Mouse (Mus musculus): ENCODE data around the gene Cntd1. TPM values are rescaled to one million over a fixed set of nuclear protein-coding genes. Genes with fewer than 3 reads are reported as not detected.

Cntd1 gene
- polyA plus RNA-seq, 2 experiments: 0.61 to 1.6 TPM

DNA sequence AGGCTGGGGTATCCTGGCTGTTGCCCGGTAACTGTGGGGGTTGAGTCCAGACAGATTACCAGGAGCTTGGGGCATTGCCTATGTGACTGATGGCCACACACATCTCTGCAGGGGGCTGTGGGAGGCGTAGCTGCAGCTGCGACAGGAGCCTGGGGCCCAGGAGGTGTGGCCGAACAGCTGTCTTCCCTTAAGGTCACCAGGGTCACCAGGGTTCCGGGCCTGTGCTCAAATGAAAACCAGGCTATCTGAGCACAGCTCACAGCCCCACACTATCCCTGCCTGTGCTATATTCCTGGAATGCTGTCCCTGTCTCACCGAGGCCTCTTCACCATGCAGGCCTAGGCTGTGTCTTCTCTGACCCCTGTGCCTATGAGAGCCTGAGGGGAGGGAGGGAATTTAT lies 55.7 kb downstream of the Cntd1 start:
- Histone ChIP-seq H3K4me1 (ENCODE audit: control insufficient read depth, insufficient read depth, low read length) (peaks cover 8% of the 10 kb centered on the region), H3K9me3 (ENCODE audit: control insufficient read depth, low read length) (no peaks in the 10 kb centered on the region), H3K4me2 (replicated peaks; ENCODE audit: low read depth, low read length, severe bottlenecking) (no peak overlapping the region), H3K4me3 (replicated peaks; ENCODE audit: low read length) (no peak overlapping the region), H3K27ac (replicated peaks; ENCODE audit: low read depth, low read length) (no peak overlapping the region), H3K9ac (ENCODE audit: low read depth, low read length, severe bottlenecking) (no peak overlapping the region), H3K27me3 (ENCODE audit: control insufficient read depth, insufficient read depth, low read length) (no peaks in the 10 kb centered on the region), H3K36me3 (ENCODE audit: control insufficient read depth, insufficient read depth, low read length) (no peaks in the 10 kb centered on the region)
- DNase-seq (ENCODE audit: low spot score) (no peak), ATAC-seq (ENCODE audit: low FRiP score, low read depth) (no peak)
- WGBS: 9% methylated on average over 6 of the region's 6 CpGs
- TF ChIP-seq POLR2A (IDR thresholded peaks at IDR 0.05; ENCODE audit: borderline replicate concordance, extremely low read depth, insufficient read depth, insufficient read length): no peak

DNA sequence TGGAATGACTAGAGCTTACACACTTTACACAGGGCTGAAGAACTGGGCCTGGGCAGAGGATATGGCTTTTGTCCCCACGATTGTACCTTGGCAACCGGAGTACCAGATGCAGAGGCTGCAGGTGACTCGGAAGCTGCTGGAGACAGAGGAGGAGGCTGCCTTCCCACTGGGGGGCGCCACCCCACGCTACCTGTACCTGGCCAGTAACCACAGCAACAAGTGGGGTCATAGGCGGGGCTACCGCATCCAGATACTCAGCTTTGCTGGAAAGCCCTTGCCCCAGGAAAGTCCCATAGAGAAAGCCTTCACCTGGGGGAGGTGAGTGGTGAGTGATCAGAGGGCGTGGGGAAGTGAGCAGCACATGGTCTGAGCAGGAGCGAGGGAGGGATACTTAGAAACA lies 56.9 kb downstream of the Cntd1 start:
- Histone ChIP-seq H3K9me3 (ENCODE audit: control insufficient read depth, low read length) (no peaks in the 10 kb centered on the region), H3K27me3 (ENCODE audit: control insufficient read depth, insufficient read depth, low read length) (no peaks in the 10 kb centered on the region), H3K27ac (replicated peaks; ENCODE audit: low read depth, low read length) (no peak overlapping the region), H3K4me1 (ENCODE audit: control insufficient read depth, insufficient read depth, low read length) (peaks cover 8% of the 10 kb centered on the region), H3K36me3 (ENCODE audit: control insufficient read depth, insufficient read depth, low read length) (no peaks in the 10 kb centered on the region), H3K4me3 (replicated peaks; ENCODE audit: low read length) (no peak overlapping the region), H3K4me2 (replicated peaks; ENCODE audit: low read depth, low read length, severe bottlenecking) (no peak overlapping the region), H3K9ac (ENCODE audit: low read depth, low read length, severe bottlenecking) (no peak overlapping the region)
- 81% methylated on average over 9 of the region's 9 CpGs for WGBS
- TF ChIP-seq POLR2A (IDR thresholded peaks at IDR 0.05; ENCODE audit: borderline replicate concordance, extremely low read depth, insufficient read depth, insufficient read length): no peak
- ATAC-seq (ENCODE audit: low FRiP score, low read depth): no peak
- DNase-seq (ENCODE audit: low spot score): no peak

DNA sequence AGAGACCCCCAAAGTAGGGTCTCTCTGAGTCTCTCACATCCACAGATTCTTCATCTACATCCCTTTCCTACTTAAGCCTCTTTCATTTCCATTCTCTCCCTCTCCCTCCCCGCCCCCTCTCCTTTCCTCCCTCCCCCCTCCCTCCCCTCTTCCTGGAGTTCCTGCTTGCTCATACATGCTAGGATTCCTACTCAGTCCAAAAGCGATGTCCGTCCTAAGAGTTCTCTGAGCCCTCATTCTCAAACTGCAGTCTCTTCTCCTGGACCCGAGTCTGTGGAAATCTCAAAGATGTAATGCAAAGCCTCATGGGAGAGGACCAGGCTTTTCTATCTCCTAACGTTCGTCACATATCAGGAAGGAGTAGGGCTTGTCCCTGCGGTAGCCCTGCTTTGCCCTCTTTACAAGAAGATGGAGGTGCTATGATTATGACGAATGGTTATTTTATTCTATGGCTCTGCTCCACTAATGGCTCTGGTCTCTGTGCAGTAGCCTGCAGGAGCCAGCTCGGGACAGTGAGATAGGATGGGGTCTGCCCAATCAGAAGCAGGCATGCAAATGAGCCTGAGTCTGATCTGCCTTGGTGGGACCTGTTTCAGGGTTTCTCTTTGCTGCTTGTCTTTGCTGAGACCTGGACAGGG lies 59.4 kb downstream of the Cntd1 start:
- Histone ChIP-seq H3K4me1 (ENCODE audit: control insufficient read depth, insufficient read depth, low read length) (peaks cover 8% of the 10 kb centered on the region), H3K36me3 (ENCODE audit: control insufficient read depth, insufficient read depth, low read length) (no peaks in the 10 kb centered on the region), H3K27me3 (ENCODE audit: control insufficient read depth, insufficient read depth, low read length) (no peaks in the 10 kb centered on the region), H3K9me3 (ENCODE audit: control insufficient read depth, low read length) (no peaks in the 10 kb centered on the region), H3K9ac (ENCODE audit: low read depth, low read length, severe bottlenecking) (peak overlapping the region; percentile 31; the same call in 1 of the 2 replicates), H3K4me2 (replicated peaks; ENCODE audit: low read depth, low read length, severe bottlenecking) (peak overlapping the region; percentile 44), H3K27ac (replicated peaks; ENCODE audit: low read depth, low read length) (no peak overlapping the region; the same call in 1 of the 2 replicates), H3K4me3 (replicated peaks; ENCODE audit: low read length) (peak overlapping the region; percentile 13; the same call in 1 of the 2 replicates)
- no peak for TF ChIP-seq POLR2A (IDR thresholded peaks at IDR 0.05; ENCODE audit: borderline replicate concordance, extremely low read depth, insufficient read depth, insufficient read length)
- DNase-seq (ENCODE audit: low spot score) (peak; percentile 49), ATAC-seq (ENCODE audit: low FRiP score, low read depth) (peak; percentile 85; the same call in 1 of the 2 replicates)
- 2% methylated on average over 9 of the region's 9 CpGs for WGBS

Other genes with a start within 250 kb of the Cntd1 start
- 12.8 and 18.5 TPM in 2 replicates for gene Naglu, start 209.0 kb upstream of the Cntd1 start, polyA plus RNA-seq (2012; rRNA removed)
- gene Naglu, start 209.0 kb upstream of the Cntd1 start, polyA plus RNA-seq (2014; fragmentation: Nextera tagmentation; extraction: Ambion mirVana): 9.8 and 10.3 TPM in 2 replicates
- gene Hsd17b1, start 200.6 kb upstream of the Cntd1 start, polyA plus RNA-seq (2012; rRNA removed): 0.23 and 0.42 TPM in 2 replicates
- not detected in 2 replicates for gene Hsd17b1, start 200.6 kb upstream of the Cntd1 start, polyA plus RNA-seq (2014; fragmentation: Nextera tagmentation; extraction: Ambion mirVana)
- gene Coasy, start 196.4 kb upstream of the Cntd1 start, polyA plus RNA-seq (2012; rRNA removed): 49.1 and 64.3 TPM in 2 replicates
- gene Coasy, start 196.4 kb upstream of the Cntd1 start, polyA plus RNA-seq (2014; fragmentation: Nextera tagmentation; extraction: Ambion mirVana): 41.9 and 43.3 TPM in 2 replicates
- gene Mlx, start 191.7 kb upstream of the Cntd1 start, polyA plus RNA-seq (2012; rRNA removed): 40.2 and 61.6 TPM in 2 replicates
- 42.4 and 44.4 TPM in 2 replicates for gene Mlx, start 191.7 kb upstream of the Cntd1 start, polyA plus RNA-seq (2014; fragmentation: Nextera tagmentation; extraction: Ambion mirVana)
- 15.7 and 24.3 TPM in 2 replicates for gene Psmc3ip, start 183.6 kb upstream of the Cntd1 start, polyA plus RNA-seq (2012; rRNA removed)
- gene Psmc3ip, start 183.6 kb upstream of the Cntd1 start, polyA plus RNA-seq (2014; fragmentation: Nextera tagmentation; extraction: Ambion mirVana): 32.9 and 36.5 TPM in 2 replicates
- 53.6 and 65.4 TPM in 2 replicates for gene Retreg3, start 159.1 kb upstream of the Cntd1 start, polyA plus RNA-seq (2012; rRNA removed)
- 11.3 and 12.7 TPM in 2 replicates for gene Retreg3, start 159.1 kb upstream of the Cntd1 start, polyA plus RNA-seq (2014; fragmentation: Nextera tagmentation; extraction: Ambion mirVana)
- gene Tubg1, start 159.1 kb upstream of the Cntd1 start, polyA plus RNA-seq (2012; rRNA removed): 32.4 and 36.8 TPM in 2 replicates
- 52.5 and 52.7 TPM in 2 replicates for gene Tubg1, start 159.1 kb upstream of the Cntd1 start, polyA plus RNA-seq (2014; fragmentation: Nextera tagmentation; extraction: Ambion mirVana)
- gene Tubg2, start 123.1 kb upstream of the Cntd1 start, polyA plus RNA-seq (2012; rRNA removed): 6.2 and 7.3 TPM in 2 replicates
- gene Tubg2, start 123.1 kb upstream of the Cntd1 start, polyA plus RNA-seq (2014; fragmentation: Nextera tagmentation; extraction: Ambion mirVana): 7.1 and 8.0 TPM in 2 replicates
- gene Cntnap1, start 108.5 kb upstream of the Cntd1 start, polyA plus RNA-seq (2012; rRNA removed): 1.5 and 2.1 TPM in 2 replicates
- 0.56 and 0.64 TPM in 2 replicates for gene Cntnap1, start 108.5 kb upstream of the Cntd1 start, polyA plus RNA-seq (2014; fragmentation: Nextera tagmentation; extraction: Ambion mirVana)
- gene Plekhh3, start 107.7 kb upstream of the Cntd1 start, polyA plus RNA-seq (2012; rRNA removed): 17.4 and 20.6 TPM in 2 replicates
- 19.6 and 20.5 TPM in 2 replicates for gene Plekhh3, start 107.7 kb upstream of the Cntd1 start, polyA plus RNA-seq (2014; fragmentation: Nextera tagmentation; extraction: Ambion mirVana)
- 0.09 and 0.17 TPM in 2 replicates for gene Ccr10, start 103.6 kb upstream of the Cntd1 start, polyA plus RNA-seq (2012; rRNA removed)
- 0.11 and 0.41 TPM in 2 replicates for gene Ccr10, start 103.6 kb upstream of the Cntd1 start, polyA plus RNA-seq (2014; fragmentation: Nextera tagmentation; extraction: Ambion mirVana)
- 28.3 and 28.4 TPM in 2 replicates for gene Ezh1, start 52.5 kb upstream of the Cntd1 start, polyA plus RNA-seq (2012; rRNA removed)
- gene Ezh1, start 52.5 kb upstream of the Cntd1 start, polyA plus RNA-seq (2014; fragmentation: Nextera tagmentation; extraction: Ambion mirVana): 14.4 and 17.0 TPM in 2 replicates
- gene Ramp2, start 33.0 kb upstream of the Cntd1 start, polyA plus RNA-seq (2012; rRNA removed): 89.4 and 108 TPM in 2 replicates
- 98.9 and 104 TPM in 2 replicates for gene Ramp2, start 33.0 kb upstream of the Cntd1 start, polyA plus RNA-seq (2014; fragmentation: Nextera tagmentation; extraction: Ambion mirVana)
- gene Vps25, start 25.3 kb upstream of the Cntd1 start, polyA plus RNA-seq (2012; rRNA removed): 70.3 and 71.7 TPM in 2 replicates
- gene Vps25, start 25.3 kb upstream of the Cntd1 start, polyA plus RNA-seq (2014; fragmentation: Nextera tagmentation; extraction: Ambion mirVana): 120 and 124 TPM in 2 replicates
- 14.9 and 18.4 TPM in 2 replicates for gene Wnk4, start 18.4 kb upstream of the Cntd1 start, polyA plus RNA-seq (2012; rRNA removed)
- 9.9 and 10.7 TPM in 2 replicates for gene Wnk4, start 18.4 kb upstream of the Cntd1 start, polyA plus RNA-seq (2014; fragmentation: Nextera tagmentation; extraction: Ambion mirVana)
- 110 and 183 TPM in 2 replicates for gene Coa3, start 102 bp downstream of the Cntd1 start, polyA plus RNA-seq (2012; rRNA removed)
- gene Coa3, start 102 bp downstream of the Cntd1 start, polyA plus RNA-seq (2014; fragmentation: Nextera tagmentation; extraction: Ambion mirVana): 182 and 187 TPM in 2 replicates
- 86.5 and 100 TPM in 2 replicates for gene Becn1, start 23.3 kb downstream of the Cntd1 start, polyA plus RNA-seq (2012; rRNA removed)
- 118 and 135 TPM in 2 replicates for gene Becn1, start 23.3 kb downstream of the Cntd1 start, polyA plus RNA-seq (2014; fragmentation: Nextera tagmentation; extraction: Ambion mirVana)
- gene Psme3, start 37.2 kb downstream of the Cntd1 start, polyA plus RNA-seq (2012; rRNA removed): 128 and 142 TPM in 2 replicates
- gene Psme3, start 37.2 kb downstream of the Cntd1 start, polyA plus RNA-seq (2014; fragmentation: Nextera tagmentation; extraction: Ambion mirVana): 105 TPM in 2 replicates
- 6.2 and 8.2 TPM in 2 replicates for gene Aoc2, start 46.1 kb downstream of the Cntd1 start, polyA plus RNA-seq (2012; rRNA removed)
- 0.84 and 0.86 TPM in 2 replicates for gene Aoc2, start 46.1 kb downstream of the Cntd1 start, polyA plus RNA-seq (2014; fragmentation: Nextera tagmentation; extraction: Ambion mirVana)
- gene Aoc3, start 51.6 kb downstream of the Cntd1 start, polyA plus RNA-seq (2012; rRNA removed): 3.1 TPM in 2 replicates
- gene Aoc3, start 51.6 kb downstream of the Cntd1 start, polyA plus RNA-seq (2014; fragmentation: Nextera tagmentation; extraction: Ambion mirVana): 0.68 and 1.0 TPM in 2 replicates
- gene G6pc, start 88.5 kb downstream of the Cntd1 start, polyA plus RNA-seq (2012; rRNA removed): not detected in 2 replicates
- gene G6pc, start 88.5 kb downstream of the Cntd1 start, polyA plus RNA-seq (2014; fragmentation: Nextera tagmentation; extraction: Ambion mirVana): not detected in 2 replicates
- gene Aarsd1, start 138.6 kb downstream of the Cntd1 start, polyA plus RNA-seq (2012; rRNA removed): 39.3 and 41.1 TPM in 2 replicates
- 62.8 and 63.2 TPM in 2 replicates for gene Aarsd1, start 138.6 kb downstream of the Cntd1 start, polyA plus RNA-seq (2014; fragmentation: Nextera tagmentation; extraction: Ambion mirVana)
- gene Gm27029, start 145.8 kb downstream of the Cntd1 start, polyA plus RNA-seq (2012; rRNA removed): 1.3 and 4.2 TPM in 2 replicates
- gene Gm27029, start 145.8 kb downstream of the Cntd1 start, polyA plus RNA-seq (2014; fragmentation: Nextera tagmentation; extraction: Ambion mirVana): 11.8 and 12.1 TPM in 2 replicates
- 19.3 and 20.6 TPM in 2 replicates for gene Rundc1, start 146.1 kb downstream of the Cntd1 start, polyA plus RNA-seq (2012; rRNA removed)
- gene Rundc1, start 146.1 kb downstream of the Cntd1 start, polyA plus RNA-seq (2014; fragmentation: Nextera tagmentation; extraction: Ambion mirVana): 17.6 and 17.8 TPM in 2 replicates
- 23.7 and 27.5 TPM in 2 replicates for gene Ptges3l, start 146.3 kb downstream of the Cntd1 start, polyA plus RNA-seq (2012; rRNA removed)
- 13.9 and 20.5 TPM in 2 replicates for gene Ptges3l, start 146.3 kb downstream of the Cntd1 start, polyA plus RNA-seq (2014; fragmentation: Nextera tagmentation; extraction: Ambion mirVana)
- 1,216 and 1,303 TPM in 2 replicates for gene Rpl27, start 163.3 kb downstream of the Cntd1 start, polyA plus RNA-seq (2012; rRNA removed)
- 384 and 422 TPM in 2 replicates for gene Rpl27, start 163.3 kb downstream of the Cntd1 start, polyA plus RNA-seq (2014; fragmentation: Nextera tagmentation; extraction: Ambion mirVana)
- 13.1 and 15.2 TPM in 2 replicates for gene Ifi35, start 169.4 kb downstream of the Cntd1 start, polyA plus RNA-seq (2012; rRNA removed)
- 16.1 and 16.7 TPM in 2 replicates for gene Ifi35, start 169.4 kb downstream of the Cntd1 start, polyA plus RNA-seq (2014; fragmentation: Nextera tagmentation; extraction: Ambion mirVana)
- 20.7 and 21.8 TPM in 2 replicates for gene Rnd2, start 186.0 kb downstream of the Cntd1 start, polyA plus RNA-seq (2012; rRNA removed)
- gene Rnd2, start 186.0 kb downstream of the Cntd1 start, polyA plus RNA-seq (2014; fragmentation: Nextera tagmentation; extraction: Ambion mirVana): 8.4 and 10.4 TPM in 2 replicates
- gene Vat1, start 187.2 kb downstream of the Cntd1 start, polyA plus RNA-seq (2012; rRNA removed): 88.0 and 96.1 TPM in 2 replicates
- 56.1 and 63.3 TPM in 2 replicates for gene Vat1, start 187.2 kb downstream of the Cntd1 start, polyA plus RNA-seq (2014; fragmentation: Nextera tagmentation; extraction: Ambion mirVana)

All from limb, embryonic 14.5 days (tissue).